Mouse (Mus musculus) NIH3T3 (cell line): ENCODE data around the gene Ascl3.

ENCODE experiments used
- DNase-seq: peaks from one replicate; pipeline ENCODE4 v3.0.0-alpha.2; 2012; ENCODE audit warnings: low read depth

Gene Ascl3

DNA sequence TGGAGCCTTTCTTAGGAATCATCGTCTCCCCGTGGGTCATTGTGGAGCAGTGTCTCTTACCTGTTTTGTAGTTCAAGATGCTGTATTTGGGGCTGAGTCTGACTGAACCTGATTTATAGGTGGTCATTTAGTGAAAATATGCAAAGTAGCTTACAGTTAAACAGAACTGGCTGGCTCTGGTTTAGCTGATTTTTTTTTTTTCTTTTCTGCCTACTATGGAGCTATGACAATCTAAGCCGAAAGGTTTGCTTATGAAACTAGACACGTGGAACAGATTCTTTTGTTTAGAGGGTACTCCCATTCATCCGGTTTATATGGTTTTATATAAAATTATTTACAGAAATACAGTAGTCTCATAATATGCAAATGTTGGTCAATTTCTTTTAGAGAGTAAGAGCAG lies at the start of gene Ascl3:
Gene Ascl3 (minus strand): TSS at position 101 of the 400 bp plus-strand sequence.
- no peak for DNase-seq

DNA sequence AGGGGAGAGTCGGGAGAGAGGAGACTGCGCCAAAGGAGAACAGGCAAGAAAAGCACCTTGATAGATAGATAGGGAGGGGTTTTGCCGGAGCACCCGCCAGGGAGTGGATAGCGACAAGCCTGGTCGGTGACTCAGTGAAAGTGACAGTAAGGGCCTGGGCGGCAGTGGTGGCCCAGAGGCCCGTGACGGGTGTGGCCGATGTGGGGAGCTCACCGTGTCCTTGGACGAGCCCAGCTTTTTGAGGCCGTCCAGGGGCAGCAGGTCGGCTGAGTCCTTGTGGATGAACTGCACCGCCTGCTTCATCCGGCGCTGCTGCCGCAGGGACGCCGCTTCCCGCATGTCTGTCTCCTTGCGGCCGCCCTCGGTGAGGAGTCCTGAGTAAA lies 49.6 kb upstream of the Ascl3 start:
- no peak for DNase-seq

DNA sequence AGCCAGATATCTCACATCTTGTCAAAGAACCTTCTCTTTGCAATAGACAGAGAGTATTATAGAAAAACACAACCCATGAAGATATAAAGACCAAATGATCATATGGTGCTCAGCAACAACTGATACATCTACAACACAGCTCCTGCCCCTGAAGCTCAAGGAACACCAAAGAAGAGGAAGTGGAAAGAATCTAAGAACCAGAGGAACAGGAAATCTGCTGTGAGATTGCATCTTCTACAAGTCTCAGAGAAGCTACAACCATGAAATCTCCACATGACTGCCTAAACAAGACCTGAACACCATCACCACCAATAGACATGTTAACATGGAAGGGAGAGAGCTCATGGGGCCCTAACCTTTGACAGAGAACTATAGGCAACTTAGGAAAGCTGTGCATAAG lies 40.7 kb upstream of the Ascl3 start:
- no peak for DNase-seq

DNA sequence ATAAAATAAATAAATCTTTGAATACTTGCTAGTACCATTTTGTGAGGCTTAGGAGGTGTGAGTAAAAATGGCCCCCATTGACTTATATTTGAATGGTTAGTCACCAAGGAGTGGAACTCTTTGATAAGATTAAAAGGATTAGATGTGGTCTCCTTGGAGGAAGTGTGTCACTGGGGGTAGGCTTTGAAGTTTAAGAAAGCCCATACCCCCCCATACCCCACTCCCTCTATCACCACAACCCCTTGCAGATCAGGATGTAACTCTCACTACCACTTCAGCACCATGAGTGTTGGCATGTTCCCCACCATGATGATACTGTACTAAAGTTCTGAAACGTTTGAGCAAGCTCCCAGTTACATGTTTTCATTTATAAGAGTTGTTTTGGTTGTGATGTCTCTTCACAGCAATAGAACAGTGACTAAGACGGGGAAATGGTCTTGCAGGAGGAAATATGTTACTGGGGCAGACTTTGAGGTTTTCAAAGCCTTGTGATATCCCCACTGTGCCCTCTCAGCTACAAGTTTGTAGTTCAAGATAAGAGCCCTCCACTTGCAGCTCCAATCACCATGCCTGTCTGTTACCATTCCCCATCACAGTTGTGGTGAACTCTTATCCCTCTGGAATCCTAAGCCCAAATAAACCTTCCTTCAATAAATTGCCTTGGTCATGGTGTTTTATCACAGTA lies 37.3 kb upstream of the Ascl3 start:
- no peak for DNase-seq

DNA sequence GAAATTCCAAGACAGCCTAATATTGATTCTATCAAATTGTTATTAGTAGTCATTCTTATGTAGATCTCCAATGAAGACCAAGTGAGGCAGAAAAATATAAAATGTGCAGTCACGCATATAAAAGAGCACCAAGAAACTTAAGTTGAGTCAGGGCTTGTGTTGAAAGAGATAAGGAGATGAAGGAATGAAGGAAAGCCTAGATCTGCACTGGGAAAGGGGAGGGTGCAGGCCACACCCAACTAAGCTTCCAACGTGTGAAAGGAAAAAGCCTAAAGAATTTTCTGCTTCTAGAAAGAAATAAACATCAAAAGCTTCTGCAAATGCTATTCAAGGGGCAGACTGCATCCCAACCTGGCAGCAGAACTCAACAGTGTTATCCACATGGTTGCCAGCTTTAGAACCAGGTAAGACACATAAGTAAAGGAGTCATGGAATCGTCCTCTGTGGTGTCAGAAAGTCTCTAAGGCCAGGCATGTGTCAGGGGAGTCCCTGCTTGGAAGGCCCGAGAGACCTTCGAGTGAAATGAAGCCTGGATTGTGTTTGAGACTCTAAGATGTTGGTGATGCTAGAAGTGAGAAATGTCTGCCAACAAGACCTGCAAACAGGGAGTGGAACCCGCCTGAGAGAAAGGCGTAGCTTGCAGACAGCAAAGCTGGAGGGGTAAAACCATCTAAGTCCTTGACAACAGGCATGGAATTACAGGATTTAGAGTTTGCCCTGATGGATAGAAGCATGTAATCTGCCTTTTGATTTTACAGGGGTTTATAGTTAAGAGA lies 36.2 kb upstream of the Ascl3 start:
- DNase-seq, result no peak

DNA sequence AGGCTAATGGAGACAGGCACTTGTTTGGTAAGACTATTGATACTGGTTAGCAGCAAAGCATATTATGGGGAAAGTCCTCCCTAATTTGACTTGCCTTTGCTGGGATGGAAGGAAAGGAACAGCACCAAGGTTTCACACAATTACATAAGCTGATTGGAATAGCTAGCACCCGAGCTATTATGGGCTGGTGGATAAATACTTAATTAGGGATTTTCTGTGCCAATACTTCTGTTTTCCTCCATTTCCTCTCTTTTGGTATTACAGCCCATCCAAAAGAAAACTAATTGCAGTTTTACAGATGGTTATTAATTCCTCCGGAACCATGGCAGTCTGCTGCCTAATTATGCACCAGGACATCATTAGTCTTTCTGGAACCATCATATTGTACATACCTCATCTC lies 32.5 kb upstream of the Ascl3 start:
- DNase-seq, result no peak

DNA sequence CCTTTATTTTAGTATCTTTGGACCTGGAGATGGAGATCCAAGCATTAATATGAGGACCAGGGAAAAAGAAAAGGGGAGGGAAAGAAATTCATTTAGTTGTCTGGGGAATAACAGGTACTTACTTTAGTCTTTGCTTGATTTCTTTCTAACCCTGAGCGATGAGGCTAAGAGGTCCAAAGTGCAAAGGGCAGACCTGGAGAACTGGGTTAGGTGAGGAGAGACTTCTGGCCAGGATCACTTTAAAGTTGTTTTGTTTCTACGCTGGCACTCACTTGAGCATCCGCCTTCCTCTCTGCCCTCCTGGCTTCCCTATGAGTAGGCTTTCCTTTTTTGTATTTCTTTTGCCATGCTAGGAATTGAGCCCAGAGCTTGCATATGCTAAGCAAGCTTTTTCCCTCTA lies 24.8 kb upstream of the Ascl3 start:
- no peak for DNase-seq

DNA sequence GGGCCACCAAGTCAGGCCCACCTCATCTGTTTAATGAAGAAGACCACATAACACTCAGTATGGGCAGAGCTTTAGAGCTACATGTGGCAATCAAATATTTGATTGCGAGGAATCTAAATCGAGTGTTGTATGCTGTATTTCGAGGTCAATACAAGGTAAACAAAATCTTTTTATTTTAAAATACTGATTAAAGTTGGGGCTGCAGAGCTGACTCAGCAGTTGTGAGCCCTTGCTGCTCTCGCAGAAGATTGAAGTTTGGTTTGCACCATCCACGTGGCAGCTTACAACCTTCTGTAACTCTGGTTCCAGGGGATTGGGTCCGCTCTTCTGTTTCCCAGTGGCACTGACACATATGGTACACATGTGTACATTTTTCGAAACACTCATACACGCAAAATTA lies 22.5 kb upstream of the Ascl3 start:
- DNase-seq, result no peak

DNA sequence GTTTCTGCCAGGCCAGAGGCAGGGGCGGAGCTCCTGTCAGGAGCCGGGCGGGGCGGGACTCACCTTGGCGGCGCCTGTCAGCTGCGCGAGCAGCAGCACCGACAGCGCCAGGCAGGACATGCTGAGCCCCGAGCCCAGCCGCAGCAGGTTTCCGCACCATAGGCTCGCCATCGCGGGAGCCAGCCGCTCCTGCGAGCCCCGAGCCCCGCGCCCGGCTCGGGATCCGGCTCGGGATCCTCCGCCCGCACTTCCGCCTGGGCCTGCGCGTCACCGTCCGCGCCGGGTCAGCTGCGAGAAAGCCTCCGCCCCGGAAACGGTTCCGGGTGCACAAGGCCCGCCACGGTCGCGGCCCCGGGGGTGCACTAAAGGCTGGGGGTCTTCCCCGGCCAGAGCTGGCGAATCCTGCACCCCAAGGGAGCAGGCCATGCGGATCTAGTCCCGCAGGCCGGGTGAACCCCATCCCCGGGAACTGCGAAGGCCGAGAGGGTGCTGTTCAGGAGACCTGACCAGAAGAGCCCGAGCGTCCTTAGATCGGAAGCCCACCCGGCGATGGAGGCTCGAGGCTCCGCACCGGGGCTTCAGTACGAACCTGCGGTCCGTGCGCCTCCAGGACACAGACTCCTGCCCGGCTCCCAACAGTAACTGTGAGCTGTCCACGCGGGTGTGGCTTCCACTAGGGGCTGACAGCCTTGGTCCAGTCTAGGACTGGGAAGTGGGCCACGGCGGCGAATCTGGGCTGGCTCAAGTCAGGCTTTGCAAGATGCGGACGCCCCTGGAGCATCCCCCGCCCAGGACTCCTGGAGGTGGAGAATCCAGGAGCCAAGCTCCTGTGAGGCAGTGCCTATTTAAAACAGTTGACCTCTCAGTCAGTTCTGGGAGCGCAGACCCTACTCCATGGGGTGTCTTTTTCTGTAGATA lies 20.7 kb upstream of the Ascl3 start, which contains the start of gene Tmem9b:
Gene Tmem9b (minus strand): TSS at position 868 of the 918 bp plus-strand sequence.
- peak; percentile 80 for DNase-seq

DNA sequence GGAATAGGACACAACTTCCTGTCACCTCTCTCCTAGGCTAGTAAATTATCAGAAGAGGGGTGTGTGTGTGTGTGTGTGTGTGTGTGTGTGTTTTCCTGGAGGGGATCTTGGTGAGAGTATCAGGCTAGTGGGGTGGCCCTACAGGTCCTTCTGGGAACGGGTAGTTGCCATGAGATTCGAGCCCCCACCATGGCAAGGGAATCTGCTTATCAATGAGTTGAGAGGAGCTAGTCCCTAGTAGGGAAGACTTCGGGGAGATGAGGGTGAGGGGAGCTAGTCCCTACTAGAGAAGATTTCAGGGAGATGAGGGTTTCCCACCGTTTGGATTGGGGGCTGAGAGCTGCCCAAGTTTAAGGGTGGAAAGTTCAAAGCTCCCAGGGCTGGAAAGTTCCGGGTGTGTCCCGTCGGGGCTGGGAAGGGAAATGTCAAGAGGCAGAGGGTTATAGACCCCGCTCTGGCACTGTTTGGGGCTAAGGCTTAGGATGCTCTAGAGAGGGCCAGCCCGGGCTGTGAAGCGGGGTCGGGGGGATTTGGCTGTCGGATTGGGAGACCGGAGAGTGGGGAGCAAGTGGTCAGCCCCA lies 20.0 kb upstream of the Ascl3 start:
- no peak for DNase-seq

DNA sequence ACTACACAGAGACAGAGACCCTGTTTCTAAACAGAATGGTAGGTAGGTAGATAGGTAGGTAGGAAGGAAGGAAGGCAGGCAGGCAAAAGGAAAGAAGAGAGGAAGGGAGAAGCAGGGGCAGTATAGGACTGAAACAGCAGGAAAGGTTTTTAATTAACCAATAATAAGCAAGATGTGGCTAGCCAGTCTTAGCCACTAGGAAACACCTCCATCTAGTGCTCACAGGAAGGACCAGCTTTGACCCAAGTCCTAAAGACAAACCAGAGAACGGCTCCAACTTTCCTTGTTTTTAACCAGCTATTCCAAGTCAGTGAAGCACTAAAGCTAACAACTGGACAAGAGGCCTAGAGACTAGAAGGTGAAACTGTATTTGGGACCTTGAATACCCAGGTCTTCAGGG lies 16.2 kb upstream of the Ascl3 start:
- no peak for DNase-seq

DNA sequence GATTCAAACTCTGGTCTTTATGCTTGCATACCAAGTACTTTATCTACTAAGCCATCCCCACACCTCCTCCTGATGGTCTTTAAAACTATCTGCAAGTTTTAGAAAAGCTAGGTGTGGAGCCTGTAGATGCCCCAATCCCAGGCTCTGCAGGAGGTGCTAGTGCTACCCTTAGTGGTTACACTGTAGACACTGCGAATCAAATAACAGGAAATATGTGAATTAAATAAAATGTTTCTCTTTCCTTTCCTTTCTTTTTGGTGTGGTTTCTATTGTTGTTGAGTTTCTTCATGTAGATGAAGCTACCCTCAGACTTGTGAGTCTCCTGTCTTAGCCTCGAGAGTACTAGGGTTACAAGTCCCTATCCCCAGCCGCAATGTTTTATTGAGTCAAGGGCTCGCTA lies 10.2 kb upstream of the Ascl3 start:
- DNase-seq, result no peak

DNA sequence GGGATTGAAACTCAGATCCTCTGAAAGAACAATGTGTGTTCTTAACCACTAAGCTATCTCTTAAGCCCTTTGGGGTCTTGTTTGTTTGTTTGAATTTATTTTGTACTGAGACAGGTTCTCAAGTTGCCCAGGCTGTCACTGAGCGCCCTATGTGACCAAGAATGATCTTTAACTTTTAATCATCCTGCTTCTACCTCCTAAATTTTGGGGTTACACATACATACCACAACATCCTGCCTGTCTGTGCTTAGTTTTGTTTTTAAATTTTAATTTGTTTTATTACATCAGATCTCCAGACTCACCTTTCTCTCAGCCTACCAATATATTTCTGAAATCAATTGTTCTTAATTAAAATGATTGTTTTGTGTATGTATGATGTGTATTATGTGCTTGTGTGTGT lies 9.5 kb upstream of the Ascl3 start:
- DNase-seq, result no peak

DNA sequence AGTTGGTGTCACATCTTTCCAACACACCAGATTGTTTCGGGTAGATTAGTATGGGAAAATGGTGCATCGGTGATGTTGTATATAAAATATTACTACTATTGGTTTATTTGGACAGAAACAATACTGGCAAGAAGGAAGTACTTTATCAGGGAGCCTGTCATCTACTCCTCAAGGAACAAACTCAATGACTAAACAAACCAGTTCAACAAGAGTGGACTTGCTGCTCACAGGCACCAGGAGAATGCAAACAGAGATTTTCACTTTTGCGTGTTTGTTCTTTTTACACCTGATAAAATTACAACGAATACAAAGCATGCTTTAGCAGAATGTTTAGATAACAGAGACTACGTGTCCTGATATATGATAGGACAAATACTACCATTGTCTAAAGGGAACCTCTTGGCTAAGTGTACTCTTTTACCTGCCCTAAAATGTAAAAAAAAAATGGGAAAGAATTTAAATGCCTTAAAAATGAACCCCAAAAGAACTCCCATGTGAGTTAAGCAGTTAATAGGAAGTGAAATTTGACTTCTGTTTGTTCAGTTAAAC lies 8.4 kb upstream of the Ascl3 start:
- DNase-seq, result no peak

DNA sequence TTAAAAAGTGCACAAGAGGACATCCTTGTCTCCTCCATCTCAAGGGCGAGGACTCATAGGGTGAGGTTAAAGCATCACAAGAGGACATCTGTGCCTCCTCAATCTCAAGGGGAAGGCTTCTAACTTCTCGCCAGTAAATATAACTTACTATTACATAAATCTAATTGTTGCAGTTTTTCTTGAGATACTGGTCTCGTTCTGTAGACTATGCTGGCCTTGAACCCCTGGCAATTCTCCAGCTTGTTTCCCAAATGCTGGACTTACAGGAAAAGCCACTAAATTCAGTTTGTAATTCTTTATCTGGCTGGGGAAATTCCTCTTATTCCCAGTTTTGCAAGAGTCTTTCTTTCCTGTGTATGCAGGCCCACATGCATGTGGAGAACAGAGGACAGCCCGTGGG lies 3.3 kb upstream of the Ascl3 start:
- DNase-seq, result no peak

DNA sequence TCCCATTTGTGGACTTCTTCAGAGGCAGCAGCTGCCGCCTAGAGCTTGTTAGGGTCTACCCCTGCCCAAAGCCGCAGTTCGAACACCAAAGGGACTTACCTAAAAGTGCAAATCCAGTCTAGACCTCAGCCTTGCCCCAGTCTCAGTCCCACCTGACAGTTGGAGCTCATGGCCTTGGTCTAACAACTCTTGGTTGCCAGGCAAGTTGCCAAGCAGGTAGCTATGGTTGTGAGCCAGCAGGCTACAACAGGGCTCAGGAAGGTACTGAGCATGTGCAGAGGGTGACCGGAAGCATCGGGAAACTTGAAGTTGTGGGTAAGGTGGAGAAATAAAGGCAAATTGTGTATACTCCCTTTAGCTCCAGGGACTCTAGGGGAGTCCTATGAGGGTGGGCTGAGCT lies 7.8 kb downstream of the Ascl3 start, which contains the start of gene BC051019:
Gene BC051019 (minus strand): TSS at position 154 of the 400 bp plus-strand sequence.
- DNase-seq, result no peak

DNA sequence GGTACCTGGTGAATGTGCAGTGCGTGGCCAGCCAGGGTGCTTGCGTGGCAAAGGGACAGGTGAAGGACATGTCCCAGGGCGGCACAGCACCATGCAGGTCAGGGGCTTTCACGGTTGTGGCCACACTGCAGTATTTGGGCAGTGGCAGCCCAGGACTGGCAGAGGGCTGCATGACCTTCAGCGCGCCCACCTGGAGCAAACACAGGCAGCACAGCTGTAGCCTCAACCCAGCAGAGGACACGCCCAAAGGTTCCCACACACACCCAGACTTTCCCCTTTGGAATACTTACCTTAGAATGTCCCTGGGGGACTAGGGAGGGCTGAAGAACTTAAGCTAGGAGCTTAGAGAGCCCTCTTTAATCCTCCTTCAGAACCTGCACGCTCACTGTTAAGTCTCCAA lies 8.4 kb downstream of the Ascl3 start:
- no peak for DNase-seq

DNA sequence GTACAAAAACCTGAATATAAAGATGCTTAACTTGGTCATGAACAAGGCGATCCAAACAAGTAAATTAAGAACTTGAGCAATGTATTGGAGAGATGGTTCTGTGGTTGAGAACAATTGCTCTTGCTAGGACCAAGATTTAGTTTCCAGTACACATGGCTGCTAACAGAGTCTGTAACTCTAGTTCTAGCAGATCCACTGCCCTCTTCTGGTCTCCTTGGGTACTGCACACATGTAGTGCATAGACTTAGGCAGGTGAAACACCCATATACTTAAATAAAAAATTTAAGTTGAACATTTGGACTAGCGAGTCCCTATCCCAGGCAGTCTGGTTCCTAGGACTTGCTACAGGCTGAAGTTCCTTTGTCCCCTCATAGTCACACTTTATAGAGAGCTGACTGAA lies 8.9 kb downstream of the Ascl3 start:
- peak; percentile 41 for DNase-seq

DNA sequence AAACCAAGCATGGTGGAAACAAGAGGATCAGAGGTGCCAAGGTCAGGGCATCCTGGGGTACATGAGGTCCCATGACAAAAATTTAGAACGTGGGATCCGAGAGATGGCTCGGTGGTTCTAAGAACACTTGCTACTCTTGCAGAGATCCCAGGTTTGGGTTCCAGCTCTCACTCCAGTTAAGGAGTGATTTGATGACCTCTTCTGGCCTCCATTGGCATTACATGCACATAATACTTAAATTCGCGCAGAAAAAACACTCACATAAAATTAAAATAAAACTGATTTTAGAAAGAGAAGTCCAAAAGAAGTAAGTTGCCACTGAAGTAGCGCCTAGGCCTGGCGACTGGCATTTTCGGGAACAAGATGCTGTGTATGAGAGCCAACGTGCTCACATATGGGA lies 12.2 kb downstream of the Ascl3 start:
- peak; percentile 80 for DNase-seq

DNA sequence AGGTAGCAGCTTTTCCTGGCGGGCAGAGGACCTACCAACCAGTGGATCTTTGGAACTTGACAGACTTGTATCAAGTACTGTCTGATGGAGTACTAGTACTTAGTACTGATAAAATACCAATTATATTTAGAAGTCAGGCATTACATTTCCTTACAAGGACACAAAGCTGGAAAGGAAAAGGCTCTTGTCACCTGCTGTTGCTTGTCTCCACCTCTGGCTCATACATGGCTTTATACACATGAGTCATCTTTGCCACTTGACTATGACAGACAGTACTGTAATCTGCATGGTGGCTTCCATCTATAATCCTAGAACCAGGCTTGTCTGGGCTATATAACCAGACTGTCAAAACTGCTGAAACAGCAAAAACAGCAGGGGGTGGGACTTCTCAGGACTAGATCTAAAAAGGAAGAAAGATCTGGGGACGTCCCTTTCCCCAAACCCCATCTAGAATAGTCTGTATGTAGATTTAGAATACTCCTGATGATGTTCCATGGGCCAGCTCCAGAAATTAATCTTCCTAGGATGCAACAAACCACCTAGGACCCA lies 18.0 kb downstream of the Ascl3 start:
- no peak for DNase-seq

DNA sequence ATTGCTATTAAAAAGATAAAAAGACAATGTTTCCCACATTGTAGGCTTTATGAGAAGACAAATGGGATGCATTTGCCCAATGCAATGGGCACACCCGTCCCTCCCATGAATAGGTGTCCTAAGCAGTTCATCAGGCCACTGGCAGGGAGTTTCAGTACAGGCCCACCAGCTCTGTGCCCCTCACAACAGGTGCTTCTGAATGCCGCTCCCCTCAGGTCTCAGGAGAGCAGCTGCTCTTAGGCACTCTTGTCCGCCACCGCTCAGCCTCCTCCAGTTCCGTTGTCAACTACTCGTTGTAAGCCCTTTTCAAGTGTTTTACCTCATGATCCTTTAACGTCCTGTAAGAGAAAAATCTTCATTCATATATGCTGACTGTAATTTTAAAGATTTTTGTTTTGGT lies 19.3 kb downstream of the Ascl3 start:
- DNase-seq, result no peak

DNA sequence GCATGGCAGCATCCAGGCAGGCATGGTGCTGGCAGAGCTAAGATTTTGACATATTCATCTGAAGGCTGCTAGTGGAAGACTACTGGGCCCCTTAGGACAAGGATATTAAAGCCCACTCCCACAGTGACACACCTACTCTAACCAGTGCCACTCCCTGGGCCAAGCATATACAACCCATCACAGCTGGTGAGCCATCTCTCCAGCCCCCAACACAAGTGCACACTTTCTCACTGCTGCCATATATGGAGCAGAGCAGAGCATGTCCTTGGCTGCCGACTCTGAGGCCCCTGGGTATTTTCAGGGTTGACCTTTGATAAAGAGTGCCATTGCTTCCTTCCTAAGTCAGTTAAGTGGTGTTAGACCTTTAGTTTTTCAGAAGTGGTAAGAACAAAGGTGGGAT lies 21.5 kb downstream of the Ascl3 start:
- no peak for DNase-seq
